Mouse (Mus musculus) midbrain, embryonic 14.5 days (tissue): ENCODE measurements around the gene Knstrn. TPM values are rescaled to one million over a fixed set of nuclear protein-coding genes. Genes with fewer than 3 reads are reported as not detected.

Experiments
- ATAC-seq: fragments of 200-750 bp; cut with Nextera tagmentation; 2 replicates; pipeline ENCODE4 v1.8.0; 2017; ENCODE audit warnings: moderate number of reproducible peaks, moderate library complexity; ENCODE audit not compliant: low FRiP score, low TSS enrichment
- DNase-seq: peaks from one replicate; pipeline ENCODE4 v3.0.0-alpha.2; 2015
- H3K27ac ChIP-seq: fragments of 300-500 bp; sonication (generic); replicated peaks from 2 replicates; pipeline ENCODE4 v1.5.1; 2014; ENCODE audit warnings: mild to moderate bottlenecking, low read depth, low read length, moderate library complexity
- H3K27me3 ChIP-seq: fragments of 300-500 bp; sonication (generic); 2 replicates; pipeline ENCODE4 v1.6.1; 2014; ENCODE audit warnings: low read length, control low read depth, mixed read lengths; ENCODE audit not compliant: control insufficient read depth, insufficient read depth
- H3K36me3 ChIP-seq: fragments of 300-500 bp; sonication (generic); 2 replicates; pipeline ENCODE4 v1.6.1; 2014; ENCODE audit warnings: low read length, control low read depth; ENCODE audit not compliant: control insufficient read depth, insufficient read depth
- H3K4me1 ChIP-seq: fragments of 300-500 bp; sonication (generic); 2 replicates; pipeline ENCODE4 v1.6.1; 2014; ENCODE audit warnings: mild to moderate bottlenecking, antibody characterized with exemption, low read length, control low read depth; ENCODE audit not compliant: control insufficient read depth, insufficient read depth
- H3K4me2 ChIP-seq: fragments of 300-500 bp; sonication (generic); 2 replicates; pipeline ENCODE4 v1.6.1; 2014; ENCODE audit warnings: mild to moderate bottlenecking, low read length, moderate library complexity
- H3K4me3 ChIP-seq: fragments of 300-500 bp; sonication (generic); replicated peaks from 2 replicates; pipeline ENCODE4 v1.5.1; 2014; ENCODE audit warnings: low read depth, low read length
- H3K9ac ChIP-seq: fragments of 300-500 bp; sonication (generic); replicated peaks from 2 replicates; pipeline ENCODE4 v1.6.1; 2014; ENCODE audit warnings: mild to moderate bottlenecking, low read length, moderate library complexity
- H3K9me3 ChIP-seq: fragments of 300-500 bp; sonication (generic); 2 replicates; pipeline ENCODE4 v1.6.1; 2016; ENCODE audit warnings: low read length, control low read depth, mixed read lengths; ENCODE audit not compliant: control insufficient read depth
- WGBS: fragments of 180-500 bp; shearing (Covaris S2); extraction: QIAGEN DNeasy Blood & Tissue Kit; methylation state at CpG from one replicate; pipeline ENCODE4 v1.1.7; 2014; 5-methylcytosine and 5-hydroxymethylcytosine counted together
- polyA plus RNA-seq: library from polyadenylated mRNA; unstranded; fragments of >200 nt; fragmentation: Nextera tagmentation; extraction: Ambion mirVana; gene quantifications from 2 replicates; pipeline ENCODE4 v1.2.1, GENCODE M21; 2014

Gene Knstrn
- 17.8 and 32.5 TPM in 2 replicates for polyA plus RNA-seq

DNA sequence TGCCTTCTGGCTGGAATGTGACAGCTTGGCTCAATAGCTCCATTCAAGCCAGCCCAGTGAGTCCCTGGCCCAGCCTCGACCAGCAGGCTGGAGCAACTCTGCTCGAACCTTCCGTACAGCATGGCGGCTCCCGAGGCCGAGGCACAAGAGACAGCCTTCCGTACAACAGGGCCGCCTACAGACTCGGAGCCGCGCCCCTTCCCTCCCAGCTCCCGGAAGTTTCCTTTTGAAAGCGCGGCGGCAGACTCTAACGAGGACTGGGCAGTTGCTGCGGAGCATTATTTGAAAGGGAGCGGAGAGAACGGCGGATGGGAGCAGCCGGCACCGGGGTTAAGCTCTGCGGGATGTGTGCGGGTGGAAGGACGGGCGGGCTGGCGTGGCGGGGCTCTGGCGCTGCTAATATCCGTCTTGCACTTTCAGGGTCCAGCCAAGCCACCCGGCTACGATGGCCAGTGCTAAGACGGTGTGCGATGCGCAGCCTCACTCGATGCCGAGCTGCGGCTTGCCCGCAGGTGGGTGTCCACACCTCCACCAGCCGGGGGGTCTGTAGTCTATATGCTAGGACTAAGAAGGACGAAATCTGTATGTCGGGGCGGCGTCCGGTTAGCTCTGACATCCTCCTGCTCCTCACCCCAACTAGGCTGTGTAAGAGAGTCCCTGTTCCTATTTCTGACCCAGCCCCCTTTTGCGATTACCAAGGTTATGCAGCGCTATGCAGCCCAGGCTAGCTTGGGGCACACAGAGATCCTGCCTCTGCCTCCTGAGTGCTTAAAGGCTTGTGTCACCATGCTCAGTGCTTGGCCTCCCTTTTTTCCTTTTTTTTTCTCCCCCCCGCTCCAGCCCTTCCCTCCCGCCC lies at the start of gene Knstrn:
Gene Knstrn (plus strand): TSS at position 23 of the 856 bp plus-strand sequence.
- peak within 1 kb of the TSS; percentile 65 for H3K9ac ChIP-seq
- H3K9me3 ChIP-seq = no peaks in the 10 kb centered on the region
- 1% methylated on average over 49 of the region's 49 CpGs for WGBS
- H3K4me2 ChIP-seq = peak within 1 kb of the TSS; percentile 84
- DNase-seq (peak; percentile 97), ATAC-seq (peak; percentile 93)
- peaks cover 10% of the 10 kb centered on the region for H3K4me1 ChIP-seq
- peak within 1 kb of the TSS; percentile 65 for H3K4me3 ChIP-seq
- no peaks in the 10 kb centered on the region for H3K36me3 ChIP-seq
- no peak within 1 kb of the TSS for H3K27ac ChIP-seq
- H3K27me3 ChIP-seq = no peaks in the 10 kb centered on the region

DNA sequence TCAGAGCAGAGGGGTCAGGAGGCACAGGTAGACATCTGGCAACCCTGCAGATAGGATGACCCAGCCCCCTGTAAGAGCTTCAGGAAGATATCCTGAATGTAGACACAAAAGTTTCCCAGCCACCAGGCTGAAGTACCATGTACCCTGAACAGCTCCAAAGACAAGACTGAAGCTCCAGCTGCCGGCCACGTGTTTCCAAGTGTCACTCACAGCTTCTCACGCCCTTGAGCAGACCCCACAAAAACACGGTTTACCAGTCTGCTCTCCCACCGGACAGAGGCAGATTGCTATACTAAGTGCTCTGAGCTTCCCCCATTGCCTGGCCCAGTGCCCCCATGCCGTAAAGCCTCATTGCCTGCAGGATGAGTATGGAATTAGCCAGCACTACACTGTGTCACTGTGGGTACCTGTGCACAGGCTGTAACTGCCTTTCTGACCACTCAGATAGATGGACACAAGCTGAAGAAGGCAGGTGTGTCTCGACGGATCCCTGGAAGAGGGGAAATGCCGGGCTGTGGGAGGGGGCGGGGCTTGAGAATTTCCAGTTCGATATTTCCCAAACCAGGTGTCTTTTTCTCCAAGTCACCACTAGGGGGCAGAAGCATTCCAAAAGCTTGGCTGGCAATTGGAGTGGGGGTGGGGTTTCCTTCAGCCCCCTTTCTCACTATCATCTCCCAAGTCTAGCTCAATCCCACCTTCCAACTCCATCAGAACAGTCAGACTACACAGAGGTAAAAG lies 49.5 kb upstream of the Knstrn start:
- no peak overlapping the region for H3K4me2 ChIP-seq

DNA sequence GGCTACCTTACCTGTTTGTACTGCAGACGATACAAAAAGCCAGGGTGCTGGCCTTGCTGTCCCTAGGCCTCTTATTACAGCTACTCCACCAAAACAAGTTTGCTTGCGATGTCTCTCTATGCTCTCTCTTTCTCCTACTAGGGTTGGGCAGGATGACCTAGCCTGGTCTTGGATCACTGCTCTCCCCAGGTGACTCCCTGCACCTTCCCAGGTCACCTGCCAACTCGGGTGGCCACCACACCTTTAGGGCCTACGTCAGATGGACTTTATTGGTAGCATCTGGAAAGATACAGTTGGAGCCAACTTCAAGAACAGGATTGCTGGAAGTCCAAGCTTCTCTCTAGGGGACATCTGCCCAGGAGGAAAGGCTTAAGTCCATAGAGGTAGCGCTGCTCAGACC lies 48.9 kb upstream of the Knstrn start:
- no peaks in the 10 kb centered on the region for H3K9me3 ChIP-seq
- DNase-seq = no peak
- H3K36me3 ChIP-seq = no peaks in the 10 kb centered on the region
- WGBS = 88% methylated on average over 5 of the region's 5 CpGs
- no peak overlapping the region for H3K27ac ChIP-seq
- H3K9ac ChIP-seq = no peak overlapping the region
- no peak for ATAC-seq
- H3K4me3 ChIP-seq = no peak overlapping the region
- H3K4me2 ChIP-seq = no peak overlapping the region
- H3K27me3 ChIP-seq = no peaks in the 10 kb centered on the region
- H3K4me1 ChIP-seq = peaks cover 26% of the 10 kb centered on the region

More for the DNA sequence above, 49.5 kb upstream of the Knstrn start:
- ATAC-seq (no peak), DNase-seq (peak; percentile 82)
- Histone ChIP-seq H3K4me1 (peaks cover 26% of the 10 kb centered on the region), H3K36me3 (no peaks in the 10 kb centered on the region), H3K27ac (no peak overlapping the region), H3K4me3 (no peak overlapping the region), H3K9me3 (no peaks in the 10 kb centered on the region), H3K9ac (no peak overlapping the region), H3K27me3 (no peaks in the 10 kb centered on the region)
- WGBS = 21% methylated on average over 11 of the region's 11 CpGs

DNA sequence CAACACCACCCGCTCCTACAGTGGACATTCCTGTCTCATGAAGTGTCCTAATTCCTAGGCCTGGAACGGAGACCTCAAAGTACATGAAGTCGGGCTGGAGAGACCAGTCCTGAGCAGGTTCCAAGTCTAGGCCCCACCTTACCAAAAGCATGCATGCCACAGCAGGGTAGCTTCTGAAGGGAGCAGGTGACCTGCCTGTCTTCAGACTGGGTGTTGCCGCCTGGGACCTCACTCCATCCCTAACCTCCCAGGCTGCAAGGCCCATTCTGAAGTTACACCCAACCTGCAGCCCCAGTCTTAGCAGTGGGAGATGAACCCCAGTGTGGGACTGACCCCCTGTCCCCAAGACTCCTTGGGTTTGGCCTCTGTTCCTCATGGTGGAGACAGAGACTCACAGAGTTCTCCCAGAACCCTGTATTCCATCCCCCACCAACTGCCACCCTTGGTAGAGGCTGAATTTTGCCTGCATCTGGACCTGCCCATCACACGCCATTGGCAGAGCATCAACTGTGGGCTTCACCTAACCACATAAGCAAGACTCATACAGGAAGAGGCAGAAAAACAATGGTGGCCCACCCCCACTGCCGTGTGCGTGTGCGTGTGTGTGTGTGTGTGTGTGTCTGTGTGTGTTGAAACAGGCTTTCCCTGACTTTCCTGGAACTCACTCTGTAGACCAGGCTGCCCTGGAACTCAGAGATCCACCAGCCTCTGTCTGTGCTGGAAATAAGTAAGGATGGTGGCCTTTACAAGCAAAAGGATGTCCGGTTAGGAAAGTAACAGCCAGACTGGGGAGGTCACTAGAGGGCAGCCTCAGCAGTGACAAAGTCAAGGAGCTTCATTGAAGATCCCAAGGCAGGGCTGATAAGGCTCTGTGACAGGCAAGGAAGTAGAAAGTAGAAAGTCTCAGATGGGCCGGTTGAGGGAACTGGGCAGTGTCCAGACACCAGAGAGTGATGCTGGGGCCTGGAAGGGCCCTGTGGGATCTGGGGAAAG lies 47.5 kb upstream of the Knstrn start:
- Histone ChIP-seq H3K4me3 (no peak overlapping the region), H3K9ac (no peak overlapping the region), H3K4me1 (peaks cover 20% of the 10 kb centered on the region), H3K9me3 (no peaks in the 10 kb centered on the region), H3K27me3 (no peaks in the 10 kb centered on the region), H3K36me3 (no peaks in the 10 kb centered on the region), H3K4me2 (no peak overlapping the region), H3K27ac (no peak overlapping the region)
- WGBS = 75% methylated on average over 10 of the region's 10 CpGs
- DNase-seq = no peak
- no peak for ATAC-seq

DNA sequence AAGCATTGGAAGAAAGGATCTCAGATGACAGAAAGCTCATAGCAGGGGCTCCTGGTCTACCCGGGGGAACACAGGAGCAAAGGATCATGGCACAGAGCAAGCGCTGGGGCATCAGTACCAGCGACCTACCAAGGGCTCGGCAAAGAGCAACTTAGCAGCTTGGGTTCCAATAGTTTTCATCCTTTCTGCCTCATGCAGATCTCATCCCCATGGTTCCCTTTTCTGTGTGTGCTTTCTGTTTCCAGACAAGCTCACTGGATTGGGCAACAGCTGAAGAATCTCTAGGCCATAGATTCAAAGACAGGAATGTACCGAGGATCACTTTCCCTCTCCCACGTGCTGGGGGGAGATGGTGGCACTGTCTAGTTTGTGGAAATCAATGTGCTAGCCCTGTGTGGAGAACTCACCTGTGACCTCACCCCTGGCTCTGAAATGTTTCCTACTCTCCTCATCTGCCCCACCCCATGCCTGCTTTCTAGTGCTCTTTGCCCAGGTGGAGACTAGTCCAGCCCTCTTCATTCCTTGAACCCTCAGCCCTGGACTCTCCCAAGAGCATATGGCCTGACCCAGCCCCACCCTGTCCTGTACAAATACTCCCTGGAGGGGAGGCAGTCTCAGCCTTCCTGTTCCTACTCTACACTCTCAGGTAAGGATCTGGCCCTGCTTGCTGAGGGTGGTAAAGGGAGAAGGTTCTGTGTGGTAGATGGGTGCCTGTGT lies 41.5 kb upstream of the Knstrn start, which contains the start of gene Phgr1:
Gene Phgr1 (plus strand): TSS at position 612 of the 717 bp plus-strand sequence.
- Histone ChIP-seq H3K36me3 (no peaks in the 10 kb centered on the region), H3K9me3 (no peaks in the 10 kb centered on the region), H3K4me3 (no peak within 1 kb of the TSS), H3K9ac (no peak within 1 kb of the TSS), H3K27me3 (no peaks in the 10 kb centered on the region), H3K27ac (no peak within 1 kb of the TSS), H3K4me2 (no peak within 1 kb of the TSS), H3K4me1 (0 out of 2 replicates have a peak, but pooled peaks cover 2% of the 10 kb centered on the region)
- 81% methylated on average over 6 of the region's 6 CpGs for WGBS
- no peak for DNase-seq
- ATAC-seq = no peak

DNA sequence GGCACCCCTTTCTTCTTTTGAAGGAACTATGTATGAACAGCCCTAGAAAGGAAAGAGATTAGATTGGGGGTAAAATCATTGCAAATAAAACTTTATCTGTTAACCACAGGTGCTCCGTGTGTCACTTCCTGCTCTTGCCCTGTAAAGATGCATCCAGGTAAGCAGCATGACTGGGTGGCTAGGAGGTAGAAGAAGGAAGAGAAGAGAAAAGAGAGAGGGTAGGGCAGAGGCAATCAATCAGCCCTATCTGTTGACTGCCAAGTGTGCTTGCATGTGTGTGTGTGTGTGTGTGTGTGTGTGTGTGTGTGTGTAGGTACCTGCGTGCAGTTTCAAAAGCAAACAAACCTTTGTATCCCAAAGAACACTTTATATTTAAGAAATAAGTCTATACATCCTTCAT lies 39.3 kb upstream of the Knstrn start:
- ATAC-seq = no peak
- Histone ChIP-seq H3K4me2 (no peak overlapping the region), H3K27ac (no peak overlapping the region), H3K4me1 (peaks cover 8% of the 10 kb centered on the region; the same call in 1 of the 2 replicates), H3K4me3 (no peak overlapping the region), H3K9me3 (no peaks in the 10 kb centered on the region), H3K27me3 (no peaks in the 10 kb centered on the region), H3K9ac (no peak overlapping the region), H3K36me3 (no peaks in the 10 kb centered on the region)
- DNase-seq = no peak
- 90% methylated on average over 2 of the region's 2 CpGs for WGBS

DNA sequence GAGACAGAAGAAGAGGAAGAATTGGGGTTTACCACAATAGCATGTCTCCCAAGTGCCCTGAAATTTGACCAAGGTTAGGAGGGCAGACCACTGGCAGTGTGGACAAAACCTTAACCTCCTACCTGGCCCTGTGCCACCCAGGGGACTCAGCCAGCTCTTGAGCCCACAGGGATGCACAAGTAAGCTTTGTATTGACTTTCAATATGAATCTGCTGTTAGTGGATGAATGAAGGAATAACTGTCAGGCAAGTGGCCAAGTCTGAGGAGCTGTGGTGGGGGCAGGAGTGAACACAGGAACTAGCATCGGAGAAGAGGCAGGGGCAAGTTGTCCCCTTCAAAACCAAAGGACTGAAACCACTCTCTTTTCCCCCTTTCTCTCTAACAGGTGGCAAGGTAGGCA lies 38.4 kb upstream of the Knstrn start:
- Histone ChIP-seq H3K4me1 (peaks cover 8% of the 10 kb centered on the region; the same call in 1 of the 2 replicates), H3K4me2 (no peak overlapping the region), H3K27ac (no peak overlapping the region), H3K36me3 (no peaks in the 10 kb centered on the region), H3K27me3 (no peaks in the 10 kb centered on the region), H3K4me3 (no peak overlapping the region), H3K9ac (no peak overlapping the region), H3K9me3 (no peaks in the 10 kb centered on the region)
- WGBS = 64% methylated on average over 1 of the region's 1 CpGs
- ATAC-seq = no peak
- DNase-seq = no peak
